Mouse (Mus musculus): Measurements from ENCODE around the gene Gm40193. TPM values are rescaled to one million over a fixed set of nuclear protein-coding genes. Genes with fewer than 3 reads are reported as not detected.

Gm40193 gene
- polyA plus RNA-seq, 1 experiment from 2014 or later = not detected

DNA sequence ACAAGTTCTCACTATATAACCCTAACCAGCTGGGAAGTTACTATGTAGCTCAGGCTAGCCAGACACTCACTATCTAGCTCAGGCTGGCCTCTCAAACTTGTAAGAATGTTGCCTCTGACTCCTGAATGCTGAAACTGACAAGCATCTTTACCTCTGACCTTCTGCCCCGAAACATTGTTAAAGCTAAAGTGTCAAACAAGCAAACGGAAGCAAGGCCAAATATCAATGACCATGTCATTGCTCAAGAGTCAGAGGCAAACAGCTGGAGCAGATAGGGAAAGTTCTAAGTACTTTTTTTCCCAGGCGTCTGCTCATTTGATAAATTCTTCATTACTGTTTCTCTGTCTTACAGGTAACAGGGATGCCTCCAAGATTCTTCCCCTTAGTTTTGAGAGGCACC, 30.7 kb downstream of the Gm40193 start:
- no peak overlapping the region for H3K27ac ChIP-seq (ENCODE audit: low read length)

DNA sequence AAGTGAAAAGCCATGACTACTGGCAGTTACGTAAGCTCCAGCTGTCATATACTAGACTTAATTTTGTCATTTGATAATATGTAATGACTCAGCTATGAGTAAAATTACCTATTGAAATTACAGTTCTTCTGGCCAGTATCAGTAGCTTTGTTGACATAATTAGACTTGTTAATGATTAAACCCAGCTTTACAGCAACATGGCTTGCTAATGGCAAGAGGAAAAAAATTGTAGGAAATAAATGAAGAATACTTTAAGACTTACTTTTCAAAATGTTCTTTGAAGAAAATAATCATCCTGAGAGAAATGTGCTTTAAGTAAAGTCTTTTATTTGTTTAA, 32.3 kb downstream of the Gm40193 start:
- Histone ChIP-seq H3K4me1 (replicated peaks; ENCODE audit: control insufficient read depth, insufficient read depth, low read length) (no peaks in the 10 kb centered on the region), H3K36me3 (ENCODE audit: control insufficient read depth, insufficient read depth, low read length) (no peaks in the 10 kb centered on the region), H3K9me3 (ENCODE audit: control insufficient read depth, low read length) (no peaks in the 10 kb centered on the region), H3K4me2 (ENCODE audit: low read depth, low read length) (no peak overlapping the region), H3K9ac (ENCODE audit: low read length) (no peak overlapping the region), H3K27ac (ENCODE audit: low read length) (no peak overlapping the region), H3K27me3 (ENCODE audit: control insufficient read depth, insufficient read depth, low read depth, low read length) (no peaks in the 10 kb centered on the region), H3K4me3 (ENCODE audit: low read length) (no peak overlapping the region)
- no peak for ATAC-seq (ENCODE audit: low read depth)
- WGBS = 71% methylated on average over 1 of the region's 1 CpGs

More for the DNA sequence above, 30.7 kb downstream of the Gm40193 start:
- Histone ChIP-seq H3K9ac (ENCODE audit: low read length) (no peak overlapping the region), H3K4me3 (ENCODE audit: low read length) (no peak overlapping the region), H3K4me1 (replicated peaks; ENCODE audit: control insufficient read depth, insufficient read depth, low read length) (no peaks in the 10 kb centered on the region), H3K4me2 (ENCODE audit: low read depth, low read length) (no peak overlapping the region), H3K9me3 (ENCODE audit: control insufficient read depth, low read length) (no peaks in the 10 kb centered on the region), H3K36me3 (ENCODE audit: control insufficient read depth, insufficient read depth, low read length) (no peaks in the 10 kb centered on the region), H3K27me3 (ENCODE audit: control insufficient read depth, insufficient read depth, low read depth, low read length) (no peaks in the 10 kb centered on the region)
- no peak for ATAC-seq (ENCODE audit: low read depth)
- 30% methylated on average over 3 of the region's 3 CpGs for WGBS

DNA sequence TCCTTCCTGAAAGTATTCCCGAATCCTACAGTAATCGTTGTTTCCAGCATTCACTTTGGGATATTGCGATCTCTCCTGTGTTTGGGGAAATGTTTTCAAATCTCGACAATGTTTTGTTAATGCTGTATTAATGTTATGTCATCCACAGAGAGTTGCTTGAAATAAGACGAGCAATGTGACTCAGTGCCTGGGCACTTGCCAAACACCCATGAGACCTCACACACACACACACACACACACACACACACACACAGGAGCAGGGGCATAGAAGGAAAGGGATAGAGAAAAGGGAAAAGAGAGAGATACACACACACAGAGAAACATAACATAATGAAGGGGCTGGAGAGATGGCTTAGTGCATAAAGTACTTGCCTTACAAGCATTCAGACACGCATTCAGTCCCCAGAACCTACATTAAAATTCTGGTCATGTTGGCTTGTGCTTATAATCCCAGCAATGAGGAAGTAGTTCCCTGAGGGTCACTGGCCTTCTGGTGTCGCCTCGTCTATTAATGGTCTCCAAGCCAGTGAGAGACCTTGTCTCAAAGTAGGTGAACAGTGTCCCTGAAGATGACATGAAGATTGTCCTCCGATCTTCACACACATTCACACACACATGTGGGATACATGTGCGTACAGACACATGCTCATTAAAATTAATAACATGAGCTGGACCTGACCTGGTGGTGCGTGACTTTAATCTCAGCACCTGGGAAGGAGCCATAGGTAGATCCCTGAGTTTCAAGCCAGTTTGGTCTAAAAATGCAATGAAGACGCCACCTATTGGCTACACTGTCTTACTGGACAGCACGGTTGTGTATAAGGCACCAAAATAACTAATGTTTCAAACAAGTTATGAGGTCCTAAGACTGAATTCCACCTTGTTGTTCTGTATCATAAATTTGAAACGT, 32.9 kb downstream of the Gm40193 start:
- no peak for ATAC-seq (ENCODE audit: low read depth)
- Histone ChIP-seq H3K27ac (ENCODE audit: low read length) (no peak overlapping the region), H3K4me2 (ENCODE audit: low read depth, low read length) (no peak overlapping the region), H3K9ac (ENCODE audit: low read length) (no peak overlapping the region), H3K27me3 (ENCODE audit: control insufficient read depth, insufficient read depth, low read depth, low read length) (no peaks in the 10 kb centered on the region), H3K4me1 (replicated peaks; ENCODE audit: control insufficient read depth, insufficient read depth, low read length) (no peaks in the 10 kb centered on the region), H3K9me3 (ENCODE audit: control insufficient read depth, low read length) (no peaks in the 10 kb centered on the region), H3K4me3 (ENCODE audit: low read length) (no peak overlapping the region), H3K36me3 (ENCODE audit: control insufficient read depth, insufficient read depth, low read length) (no peaks in the 10 kb centered on the region)
- 63% methylated on average over 14 of the region's 14 CpGs for WGBS

DNA sequence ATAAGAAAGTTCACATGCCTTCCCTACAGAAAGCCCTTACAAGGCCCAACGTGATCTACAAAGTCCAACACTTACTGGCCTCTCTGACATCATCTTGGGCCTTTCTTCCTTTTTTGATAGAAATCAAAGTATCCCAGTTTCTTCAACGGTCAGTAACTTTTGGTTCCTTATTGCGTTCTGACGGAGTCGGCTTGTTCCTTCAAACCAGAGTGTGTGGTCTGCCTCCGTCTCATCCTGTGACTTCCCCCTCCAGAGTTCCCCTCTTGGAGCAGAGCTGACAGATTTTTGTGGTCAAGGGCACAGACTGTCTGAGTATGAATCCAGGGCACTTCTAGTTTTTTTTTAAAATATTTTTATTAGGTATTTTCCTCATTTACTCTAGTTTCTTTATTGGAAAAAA, 43.1 kb downstream of the Gm40193 start:
- no peak overlapping the region for H3K4me2 ChIP-seq (ENCODE audit: low read depth, low read length)
- no peaks in the 10 kb centered on the region; the same call in 1 of the 2 replicates for H3K9me3 ChIP-seq (ENCODE audit: control insufficient read depth, low read length)
- no peak for ATAC-seq (ENCODE audit: low read depth)
- no peak overlapping the region for H3K27ac ChIP-seq (ENCODE audit: low read length)
- H3K27me3 ChIP-seq (ENCODE audit: control insufficient read depth, insufficient read depth, low read depth, low read length) = no peaks in the 10 kb centered on the region
- H3K4me3 ChIP-seq (ENCODE audit: low read length) = no peak overlapping the region
- no peak overlapping the region for H3K9ac ChIP-seq (ENCODE audit: low read length)
- H3K4me1 ChIP-seq (replicated peaks; ENCODE audit: control insufficient read depth, insufficient read depth, low read length) = no peaks in the 10 kb centered on the region
- H3K36me3 ChIP-seq (ENCODE audit: control insufficient read depth, insufficient read depth, low read length) = no peaks in the 10 kb centered on the region
- 80% methylated on average over 6 of the region's 6 CpGs for WGBS

DNA sequence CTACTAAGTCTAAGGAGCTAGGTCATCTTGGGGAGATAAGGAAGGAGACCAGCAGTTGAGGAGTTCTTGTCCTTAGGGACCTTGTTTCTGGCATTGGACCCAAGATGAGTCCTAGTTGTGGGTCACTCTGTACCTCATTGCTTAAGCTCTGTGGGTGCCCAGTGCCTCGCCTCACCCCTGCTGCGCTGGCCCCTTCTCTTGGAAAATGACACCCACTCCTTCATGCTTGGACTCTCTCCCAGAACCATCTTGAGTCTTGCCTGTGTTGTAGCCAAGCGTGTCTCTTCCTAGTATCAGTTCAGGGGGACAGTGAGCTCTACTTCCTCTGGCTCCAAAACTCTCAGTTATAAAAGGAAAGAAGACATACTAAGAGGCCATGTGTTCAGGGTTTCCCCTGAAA, 43.6 kb downstream of the Gm40193 start:
- WGBS = 70% methylated on average over 3 of the region's 3 CpGs
- Histone ChIP-seq H3K27me3 (ENCODE audit: control insufficient read depth, insufficient read depth, low read depth, low read length) (no peaks in the 10 kb centered on the region), H3K9ac (ENCODE audit: low read length) (no peak overlapping the region), H3K4me2 (ENCODE audit: low read depth, low read length) (no peak overlapping the region), H3K27ac (ENCODE audit: low read length) (no peak overlapping the region), H3K9me3 (ENCODE audit: control insufficient read depth, low read length) (no peaks in the 10 kb centered on the region; the same call in 1 of the 2 replicates), H3K36me3 (ENCODE audit: control insufficient read depth, insufficient read depth, low read length) (no peaks in the 10 kb centered on the region), H3K4me3 (ENCODE audit: low read length) (no peak overlapping the region), H3K4me1 (replicated peaks; ENCODE audit: control insufficient read depth, insufficient read depth, low read length) (no peaks in the 10 kb centered on the region)
- no peak for ATAC-seq (ENCODE audit: low read depth)

DNA sequence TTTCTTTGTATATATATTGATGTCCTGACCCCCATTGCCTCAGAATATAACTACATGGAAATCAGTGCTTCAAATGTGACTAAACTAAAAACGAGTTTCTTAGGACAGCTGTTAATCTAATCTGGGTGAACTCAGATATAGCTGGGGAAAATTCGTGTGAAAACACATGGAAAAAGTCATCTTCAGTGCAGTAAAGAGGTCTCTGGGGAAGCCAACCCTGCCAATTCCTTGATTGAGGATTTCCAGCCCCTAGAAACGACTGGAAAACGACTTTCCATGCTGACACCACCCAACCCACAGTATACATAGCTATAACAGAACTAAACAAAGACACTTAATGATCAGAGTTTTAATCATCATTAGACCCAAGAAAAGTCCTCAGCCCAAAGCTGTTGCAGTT, 44.9 kb downstream of the Gm40193 start:
- no peaks in the 10 kb centered on the region for H3K27me3 ChIP-seq (ENCODE audit: control insufficient read depth, insufficient read depth, low read depth, low read length)
- no peaks in the 10 kb centered on the region for H3K4me1 ChIP-seq (replicated peaks; ENCODE audit: control insufficient read depth, insufficient read depth, low read length)
- no peak for ATAC-seq (ENCODE audit: low read depth)
- H3K4me3 ChIP-seq (ENCODE audit: low read length) = no peak overlapping the region
- WGBS = 30% methylated on average over 4 of the region's 4 CpGs
- no peak overlapping the region for H3K27ac ChIP-seq (ENCODE audit: low read length)
- H3K9me3 ChIP-seq (ENCODE audit: control insufficient read depth, low read length) = no peaks in the 10 kb centered on the region; the same call in 1 of the 2 replicates
- H3K36me3 ChIP-seq (ENCODE audit: control insufficient read depth, insufficient read depth, low read length) = no peaks in the 10 kb centered on the region
- H3K9ac ChIP-seq (ENCODE audit: low read length) = no peak overlapping the region
- no peak overlapping the region for H3K4me2 ChIP-seq (ENCODE audit: low read depth, low read length)

DNA sequence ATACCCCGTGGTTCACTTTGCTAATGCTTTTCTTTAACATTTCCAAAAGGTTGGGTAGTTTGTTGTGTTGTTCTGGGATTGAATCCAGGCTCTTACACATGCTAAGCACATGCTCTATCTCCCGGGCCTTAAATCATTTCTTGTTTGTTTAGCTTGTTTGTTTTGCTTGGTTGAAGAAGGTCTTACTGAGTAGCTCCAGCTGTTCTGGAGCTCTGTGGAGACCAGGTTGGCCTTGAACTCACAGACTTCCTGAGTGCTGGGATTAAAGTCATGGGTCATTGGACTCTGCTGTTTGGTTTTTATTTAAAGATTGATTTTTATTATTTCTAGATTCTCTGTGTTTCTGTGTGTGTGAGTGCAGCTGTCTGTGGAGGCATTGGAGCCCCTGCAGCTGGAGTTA, 47.2 kb downstream of the Gm40193 start:
- H3K9me3 ChIP-seq (ENCODE audit: control insufficient read depth, low read length) = no peaks in the 10 kb centered on the region
- no peak overlapping the region for H3K27ac ChIP-seq (ENCODE audit: low read length)
- H3K36me3 ChIP-seq (ENCODE audit: control insufficient read depth, insufficient read depth, low read length) = no peaks in the 10 kb centered on the region
- H3K4me1 ChIP-seq (replicated peaks; ENCODE audit: control insufficient read depth, insufficient read depth, low read length) = no peaks in the 10 kb centered on the region
- peak; percentile 56; the same call in 1 of the 2 replicates for ATAC-seq (ENCODE audit: low read depth)
- no peak overlapping the region for H3K4me2 ChIP-seq (ENCODE audit: low read depth, low read length)
- H3K9ac ChIP-seq (ENCODE audit: low read length) = no peak overlapping the region
- WGBS = 35% methylated on average over 2 of the region's 2 CpGs
- H3K4me3 ChIP-seq (ENCODE audit: low read length) = no peak overlapping the region
- no peaks in the 10 kb centered on the region for H3K27me3 ChIP-seq (ENCODE audit: control insufficient read depth, insufficient read depth, low read depth, low read length)

Other genes with a start within 250 kb of the Gm40193 start
- gene Alox12e, start 210.3 kb downstream of the Gm40193 start, polyA plus RNA-seq (2015; fragmentation: Nextera tagmentation; extraction: Ambion mirVana) = 0.35 and 1.1 TPM in 2 replicates
- gene Alox15, start 180.9 kb downstream of the Gm40193 start, polyA plus RNA-seq (2015; fragmentation: Nextera tagmentation; extraction: Ambion mirVana) = 0.70 and 0.72 TPM in 2 replicates
- gene Pelp1, start 122.9 kb downstream of the Gm40193 start, polyA plus RNA-seq (2015; fragmentation: Nextera tagmentation; extraction: Ambion mirVana) = 36.3 and 37.3 TPM in 2 replicates
- 14.1 and 15.0 TPM in 2 replicates for gene Arrb2, start 100.3 kb downstream of the Gm40193 start, polyA plus RNA-seq (2015; fragmentation: Nextera tagmentation; extraction: Ambion mirVana)
- 39.8 and 43.7 TPM in 2 replicates for gene Med11, start 81.0 kb downstream of the Gm40193 start, polyA plus RNA-seq (2015; fragmentation: Nextera tagmentation; extraction: Ambion mirVana)
- gene Zmynd15, start 73.5 kb downstream of the Gm40193 start, polyA plus RNA-seq (2015; fragmentation: Nextera tagmentation; extraction: Ambion mirVana) = 0.48 and 1.0 TPM in 2 replicates
- gene Cxcl16, start 73.0 kb downstream of the Gm40193 start, polyA plus RNA-seq (2015; fragmentation: Nextera tagmentation; extraction: Ambion mirVana) = 7.5 and 8.3 TPM in 2 replicates
- 1.9 and 2.0 TPM in 2 replicates for gene Tm4sf5, start 27.7 kb downstream of the Gm40193 start, polyA plus RNA-seq (2015; fragmentation: Nextera tagmentation; extraction: Ambion mirVana)
- 0.34 and 0.72 TPM in 2 replicates for gene Vmo1, start 18.3 kb downstream of the Gm40193 start, polyA plus RNA-seq (2015; fragmentation: Nextera tagmentation; extraction: Ambion mirVana)
- gene Gltpd2, start 13.7 kb downstream of the Gm40193 start, polyA plus RNA-seq (2015; fragmentation: Nextera tagmentation; extraction: Ambion mirVana) = 0.54 and 0.73 TPM in 2 replicates
- gene Psmb6, start 7.6 kb downstream of the Gm40193 start, polyA plus RNA-seq (2015; fragmentation: Nextera tagmentation; extraction: Ambion mirVana) = 711 and 738 TPM in 2 replicates
- gene Pld2, start 7.1 kb upstream of the Gm40193 start, polyA plus RNA-seq (2015; fragmentation: Nextera tagmentation; extraction: Ambion mirVana) = 12.5 and 13.1 TPM in 2 replicates
- gene Mink1, start 29.9 kb upstream of the Gm40193 start, polyA plus RNA-seq (2015; fragmentation: Nextera tagmentation; extraction: Ambion mirVana) = 10.3 and 10.5 TPM in 2 replicates
- gene 4930544D05Rik, start 82.9 kb upstream of the Gm40193 start, polyA plus RNA-seq (2015; fragmentation: Nextera tagmentation; extraction: Ambion mirVana) = not detected in 2 replicates
- gene Chrne, start 86.3 kb upstream of the Gm40193 start, polyA plus RNA-seq (2015; fragmentation: Nextera tagmentation; extraction: Ambion mirVana) = 0.33 TPM in 1 of 2 replicates, not detected in the other
- 0.35 and 0.50 TPM in 2 replicates for gene Gp1ba, start 106.2 kb upstream of the Gm40193 start, polyA plus RNA-seq (2015; fragmentation: Nextera tagmentation; extraction: Ambion mirVana)
- gene Rnf167, start 114.3 kb upstream of the Gm40193 start, polyA plus RNA-seq (2015; fragmentation: Nextera tagmentation; extraction: Ambion mirVana) = 129 and 134 TPM in 2 replicates
- gene Slc25a11, start 114.5 kb upstream of the Gm40193 start, polyA plus RNA-seq (2015; fragmentation: Nextera tagmentation; extraction: Ambion mirVana) = 156 and 171 TPM in 2 replicates
- 1,825 and 2,189 TPM in 2 replicates for gene Pfn1, start 121.7 kb upstream of the Gm40193 start, polyA plus RNA-seq (2015; fragmentation: Nextera tagmentation; extraction: Ambion mirVana)
- 37.9 and 56.8 TPM in 2 replicates for gene Eno3, start 124.3 kb upstream of the Gm40193 start, polyA plus RNA-seq (2015; fragmentation: Nextera tagmentation; extraction: Ambion mirVana)
- 159 and 172 TPM in 2 replicates for gene Spag7, start 136.5 kb upstream of the Gm40193 start, polyA plus RNA-seq (2015; fragmentation: Nextera tagmentation; extraction: Ambion mirVana)
- gene Camta2, start 155.2 kb upstream of the Gm40193 start, polyA plus RNA-seq (2015; fragmentation: Nextera tagmentation; extraction: Ambion mirVana) = 14.8 and 15.6 TPM in 2 replicates
- gene Inca1, start 167.2 kb upstream of the Gm40193 start, polyA plus RNA-seq (2015; fragmentation: Nextera tagmentation; extraction: Ambion mirVana) = 1.5 and 1.9 TPM in 2 replicates
- gene Kif1c, start 167.6 kb upstream of the Gm40193 start, polyA plus RNA-seq (2015; fragmentation: Nextera tagmentation; extraction: Ambion mirVana) = 3.2 and 3.4 TPM in 2 replicates
- gene Zfp3, start 231.3 kb upstream of the Gm40193 start, polyA plus RNA-seq (2015; fragmentation: Nextera tagmentation; extraction: Ambion mirVana) = 4.9 and 5.7 TPM in 2 replicates